Mouse (Mus musculus): ENCODE results near the gene Rhod.

GRCm38 (mm10) chr19:4478190-4478516, 38.9 kb upstream of the Rhod start:
- no peak for TF ChIP-seq GATA1 (IDR thresholded peaks at IDR 0.05; ENCODE audit: low read length)
- no peak for TF ChIP-seq TAL1 (IDR thresholded peaks at IDR 0.05; ENCODE audit: low read length)
